Mouse (Mus musculus) induced T-regulatory cell, adult 2 months (primary cell): ENCODE data around the gene Cyb561a3.

ENCODE experiments used
- DNase-seq: peaks from one replicate; pipeline ENCODE4 v3.0.0-alpha.2; 2012; ENCODE audit warnings: low read depth

Gene Cyb561a3

DNA sequence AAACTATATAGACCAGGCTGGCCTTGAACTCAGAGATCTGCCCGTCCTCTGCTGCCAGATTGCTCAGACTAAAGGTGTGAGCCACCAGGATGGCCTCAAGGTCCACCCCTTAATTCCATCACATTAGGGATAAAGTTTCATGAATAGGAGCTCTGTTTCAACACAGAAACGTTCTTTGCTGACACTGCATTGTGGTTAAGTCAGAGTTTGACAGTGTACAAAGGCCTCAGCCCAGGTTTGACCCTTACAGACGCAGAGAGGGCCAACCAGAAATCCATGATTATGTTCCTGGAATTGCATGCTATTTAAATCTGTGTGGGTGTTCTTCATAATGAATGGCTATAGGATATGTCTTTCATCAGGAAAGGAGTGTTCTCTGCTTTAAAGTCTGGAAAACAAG lies 13.3 kb downstream of the Cyb561a3 start:
- no peak for DNase-seq

DNA sequence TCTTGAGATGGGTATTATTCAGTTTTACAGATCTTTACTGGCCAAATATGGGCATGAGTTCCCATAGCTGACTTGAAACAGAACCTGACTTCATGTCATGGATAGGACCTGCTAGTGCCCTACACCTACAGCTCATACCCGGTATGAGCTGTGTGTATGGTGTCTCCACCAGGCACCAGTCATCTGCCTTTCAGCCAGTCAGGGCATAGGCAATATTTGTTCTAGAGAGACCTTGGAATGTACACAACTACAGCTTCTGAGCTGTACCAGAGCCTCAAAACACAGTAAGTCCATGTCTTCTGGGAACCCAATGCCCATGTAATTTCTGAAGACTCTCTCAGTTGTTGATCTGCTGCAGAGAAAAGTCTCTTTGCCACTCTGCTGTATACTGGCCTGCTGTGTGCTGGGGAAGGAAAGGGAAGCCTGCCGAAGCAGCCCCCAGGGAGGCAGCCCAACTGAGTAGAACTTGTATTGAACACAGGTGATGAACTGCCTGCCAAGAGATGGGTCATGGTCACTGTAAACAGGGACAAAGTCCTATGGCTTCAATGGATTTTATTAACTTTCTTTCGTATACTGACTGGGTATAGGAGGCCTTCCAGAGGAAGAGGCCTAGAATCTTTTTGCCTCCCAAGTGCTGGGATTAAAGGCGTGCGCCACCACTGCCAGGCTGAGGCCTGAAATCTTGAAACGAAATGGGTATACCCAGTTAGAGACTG lies 14.8 kb downstream of the Cyb561a3 start:
- no peak for DNase-seq

DNA sequence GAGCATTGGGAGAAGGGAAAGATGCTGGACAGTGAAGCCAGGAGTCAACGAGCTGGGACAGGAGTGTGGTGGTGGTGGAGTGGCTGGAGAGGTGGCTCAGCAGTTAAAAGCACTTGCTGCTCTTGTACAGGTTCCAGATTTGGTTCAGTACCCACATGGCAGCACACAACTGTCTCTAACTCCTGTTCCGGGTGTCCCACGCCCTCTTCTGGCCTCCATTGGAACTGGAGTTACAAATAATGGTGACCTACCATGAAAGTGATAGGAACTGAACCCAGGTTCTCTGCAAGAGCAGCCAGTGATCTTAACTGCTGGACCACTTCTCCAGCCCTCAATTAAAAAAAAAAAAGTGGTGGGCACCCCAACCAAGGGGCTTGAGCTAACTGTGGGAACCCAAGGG lies 21.2 kb downstream of the Cyb561a3 start:
- peak; percentile 59 for DNase-seq

DNA sequence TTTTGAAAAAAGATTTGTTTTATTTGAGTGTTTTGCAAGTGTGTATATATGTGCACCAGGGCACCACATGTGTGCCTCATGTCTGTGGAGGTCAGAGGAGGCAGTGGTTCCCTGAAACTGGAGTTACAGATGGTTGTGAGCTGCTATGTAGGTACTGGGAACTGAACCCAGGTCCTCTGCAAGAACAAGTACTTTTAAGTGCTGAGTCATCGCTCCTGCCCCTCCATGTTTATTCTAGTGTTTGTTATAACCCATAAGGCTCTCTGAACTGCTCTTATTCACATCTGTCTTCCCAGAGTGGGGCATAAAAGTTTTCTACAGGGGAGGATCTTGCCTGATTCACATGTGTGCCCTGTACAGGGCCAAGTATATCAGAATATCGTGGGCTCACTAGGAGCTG lies 22.7 kb downstream of the Cyb561a3 start:
- DNase-seq, result no peak

DNA sequence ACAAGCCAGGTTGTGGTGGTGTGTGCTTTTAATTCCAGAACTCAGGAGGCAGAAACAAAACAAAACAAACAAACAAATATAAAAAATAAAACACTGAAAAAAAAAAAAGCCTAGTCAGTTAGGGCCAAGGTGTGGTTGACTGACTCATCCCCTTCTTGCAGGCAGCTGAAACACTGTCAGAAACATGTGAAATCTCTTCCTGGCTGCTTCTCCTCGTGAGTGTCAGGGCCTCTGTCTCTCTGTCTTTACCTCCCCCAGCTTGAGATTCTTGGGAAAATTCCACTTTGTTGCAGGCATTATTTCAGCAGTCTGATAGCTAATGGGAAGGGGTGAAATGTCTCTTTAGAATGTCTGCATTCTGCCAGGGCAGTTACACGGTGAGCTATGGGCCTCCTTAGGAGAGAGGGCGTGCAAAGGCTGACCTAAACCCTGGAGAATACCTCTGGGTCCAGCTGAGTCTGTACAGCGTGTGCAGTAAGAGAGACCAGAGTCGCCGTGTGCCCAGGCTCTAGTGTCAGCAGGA lies 25.3 kb downstream of the Cyb561a3 start:
- DNase-seq, result no peak

DNA sequence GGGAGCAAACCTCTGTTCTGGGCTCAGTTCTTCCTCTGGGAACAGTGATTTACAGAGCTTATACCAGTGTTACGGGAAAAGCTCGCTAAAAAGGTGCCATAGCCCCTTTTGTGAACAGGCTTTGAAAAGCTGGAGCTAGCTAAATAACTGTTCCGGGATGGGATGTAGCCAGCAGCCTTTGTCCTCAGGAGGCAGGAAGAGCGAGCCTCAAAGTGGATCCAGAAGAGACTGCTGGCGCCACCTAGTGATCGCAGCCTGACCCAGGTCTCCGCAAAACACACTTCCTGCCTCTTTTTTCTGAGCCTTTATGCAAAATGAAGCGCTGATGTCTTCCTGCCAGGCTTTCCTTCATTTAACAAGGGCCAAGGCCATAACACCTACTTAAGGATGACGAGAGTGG lies 25.8 kb downstream of the Cyb561a3 start:
- peak; percentile 96 for DNase-seq

DNA sequence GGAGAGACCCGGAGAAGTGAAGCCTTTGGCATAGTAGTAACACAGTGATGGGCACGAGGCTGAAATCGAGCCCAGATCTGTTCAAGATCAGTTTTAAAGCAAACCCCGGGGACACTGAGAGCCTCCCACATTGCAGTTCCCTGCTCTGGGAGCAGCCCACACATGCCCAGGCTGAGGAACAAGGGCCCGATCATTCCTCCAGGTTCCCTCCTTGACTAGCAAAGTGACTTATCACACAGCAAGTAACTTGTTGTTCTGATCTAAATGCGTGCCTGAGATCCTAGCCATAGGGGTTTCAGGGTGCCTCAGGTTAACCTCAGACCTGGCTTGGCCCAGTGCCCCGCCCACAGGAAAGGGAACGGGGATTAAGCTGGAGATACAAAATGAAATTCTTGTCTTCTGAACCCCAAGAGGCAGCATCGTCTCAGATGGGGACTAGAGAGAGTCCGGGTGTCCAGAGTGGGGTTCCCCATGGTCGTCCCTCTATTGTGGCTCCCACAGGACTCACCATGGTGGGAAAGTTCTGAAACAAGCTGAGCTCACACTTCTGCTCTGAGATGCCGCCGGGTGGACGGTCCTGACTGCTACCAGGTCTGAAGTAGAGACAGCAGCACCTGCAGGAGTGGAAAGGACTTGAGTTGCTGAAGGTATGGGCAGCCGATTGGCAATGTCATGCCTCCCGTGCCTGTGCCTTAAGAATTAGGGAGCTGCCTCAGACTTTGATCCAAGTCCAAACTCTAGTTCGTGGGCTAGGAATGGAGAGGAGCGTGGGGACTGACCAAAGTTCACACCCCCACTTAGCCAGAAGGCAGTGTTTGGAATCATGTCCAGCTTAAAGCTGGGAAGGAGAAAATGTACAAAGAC lies 26.9 kb downstream of the Cyb561a3 start:
- peak; percentile 41 for DNase-seq

DNA sequence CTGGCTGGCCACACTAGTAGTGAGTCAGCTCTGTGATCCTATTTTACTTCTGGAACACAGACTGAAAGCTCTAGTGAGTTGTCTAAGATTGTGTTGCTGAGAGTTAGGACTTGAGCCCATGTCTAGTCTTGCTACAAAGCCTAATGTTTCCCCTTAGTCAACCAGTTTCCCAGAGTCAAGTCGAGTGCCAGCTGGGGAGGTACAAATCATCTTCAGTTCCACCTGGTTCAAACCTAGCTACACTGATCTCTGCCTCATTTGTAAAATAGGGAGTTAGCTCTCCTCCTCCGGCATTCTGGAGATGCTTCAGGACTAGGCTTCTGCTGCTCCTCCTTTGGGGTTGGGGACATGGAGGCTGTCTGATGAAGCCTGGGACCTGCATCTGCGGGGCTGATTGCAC lies 27.6 kb downstream of the Cyb561a3 start:
- no peak for DNase-seq

DNA sequence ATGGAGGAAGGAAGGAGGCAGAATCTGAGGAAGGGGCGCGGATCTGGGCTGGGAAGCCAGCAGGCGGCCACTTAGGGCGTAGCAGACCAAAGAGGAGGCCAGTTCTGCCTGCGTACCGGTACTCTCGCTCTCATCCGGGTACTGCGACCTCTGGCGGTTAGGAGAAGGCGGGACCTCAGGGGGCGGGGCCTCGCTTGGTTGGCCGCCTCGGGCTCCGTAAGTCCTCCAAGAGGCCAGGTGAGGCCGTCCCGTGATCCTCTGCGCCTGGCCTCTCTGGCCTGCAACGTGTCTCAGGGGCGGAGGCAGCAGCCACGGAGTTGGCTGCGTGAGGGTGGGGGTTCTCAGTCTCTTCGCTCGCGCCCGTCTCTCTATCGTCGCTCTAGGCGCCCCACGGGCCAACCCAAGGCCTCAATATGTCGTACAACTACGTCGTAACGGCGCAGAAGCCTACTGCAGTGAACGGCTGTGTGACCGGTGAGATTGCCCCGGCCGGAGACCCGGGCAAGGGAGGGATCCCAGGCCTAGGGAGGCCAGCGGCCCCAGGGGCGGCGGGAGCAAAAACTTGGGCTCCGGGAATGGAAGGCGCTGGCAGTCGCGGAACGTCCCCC lies 28.4 kb downstream of the Cyb561a3 start, which contains the start of the genes Ddb1 and Tkfc:
Gene Ddb1 (plus strand): TSS at position 35 of the 608 bp plus-strand sequence.
Gene Tkfc (minus strand): TSS at position 362 of the 608 bp plus-strand sequence.
- peak; percentile 99 for DNase-seq

DNA sequence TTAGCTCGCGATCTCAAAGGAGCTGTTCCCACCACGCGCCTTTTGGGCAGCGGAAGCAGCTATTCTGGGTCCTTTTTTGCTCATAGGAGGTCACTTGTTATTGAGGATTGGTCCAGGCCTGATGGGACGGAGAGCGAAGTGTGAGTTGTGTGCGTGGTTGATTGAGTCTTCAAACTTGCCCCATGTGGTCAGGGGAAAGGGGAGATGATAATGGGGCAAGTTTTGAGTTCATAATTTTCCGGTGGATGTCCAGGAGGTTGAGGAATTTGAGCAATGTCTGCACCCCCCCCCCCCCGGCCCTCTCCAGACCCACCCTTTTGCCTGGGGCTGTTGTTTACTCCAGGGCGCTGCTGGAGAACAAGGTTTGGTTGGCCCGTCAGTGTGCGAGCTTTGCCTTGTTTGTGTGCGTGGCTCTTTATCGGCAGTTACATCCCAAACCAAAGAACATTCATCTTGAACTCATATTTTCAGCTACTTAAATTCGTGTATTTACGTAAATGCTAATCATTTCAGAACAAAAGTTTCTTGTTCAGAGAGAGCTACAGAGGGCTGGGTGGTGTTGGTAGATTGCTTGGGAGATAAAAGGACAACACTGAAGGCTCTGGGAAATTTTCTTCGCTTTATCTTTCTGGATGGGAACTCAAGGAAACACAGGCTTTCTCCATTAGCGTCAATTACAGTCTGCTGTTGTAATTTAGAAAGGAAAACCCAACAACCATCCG lies 29.1 kb downstream of the Cyb561a3 start:
- peak; percentile 55 for DNase-seq

DNA sequence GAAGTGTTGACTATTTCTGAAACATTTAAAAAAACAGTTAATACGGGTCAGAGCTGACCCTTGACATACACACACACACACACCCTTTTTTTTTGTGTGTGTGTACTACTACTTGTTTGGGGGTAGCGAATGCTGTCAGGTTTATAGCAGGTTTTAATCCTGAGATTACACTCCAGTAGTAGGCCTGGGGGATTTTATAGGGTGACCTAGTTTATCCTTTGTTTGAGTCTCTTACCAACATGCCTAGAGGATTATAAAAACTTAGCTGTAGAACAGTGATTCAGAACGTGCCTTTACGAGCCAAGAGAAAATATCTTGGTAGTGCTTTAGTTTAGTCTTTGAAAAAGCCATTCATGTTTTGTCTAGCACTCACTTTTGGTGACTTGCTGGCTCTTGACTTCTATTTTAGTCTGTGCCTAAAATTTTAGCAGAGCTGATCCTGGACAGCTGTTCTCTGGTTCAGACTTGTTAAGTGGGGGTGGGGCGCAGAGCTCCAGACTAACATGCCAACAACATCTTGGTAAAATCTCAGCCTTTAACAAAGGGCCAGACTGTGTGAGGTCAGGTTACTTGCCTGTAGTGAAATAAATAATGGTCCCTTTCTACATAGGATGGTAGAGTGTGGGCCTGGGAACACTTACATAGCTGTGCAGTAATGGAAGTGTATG lies 31.7 kb downstream of the Cyb561a3 start:
- no peak for DNase-seq

DNA sequence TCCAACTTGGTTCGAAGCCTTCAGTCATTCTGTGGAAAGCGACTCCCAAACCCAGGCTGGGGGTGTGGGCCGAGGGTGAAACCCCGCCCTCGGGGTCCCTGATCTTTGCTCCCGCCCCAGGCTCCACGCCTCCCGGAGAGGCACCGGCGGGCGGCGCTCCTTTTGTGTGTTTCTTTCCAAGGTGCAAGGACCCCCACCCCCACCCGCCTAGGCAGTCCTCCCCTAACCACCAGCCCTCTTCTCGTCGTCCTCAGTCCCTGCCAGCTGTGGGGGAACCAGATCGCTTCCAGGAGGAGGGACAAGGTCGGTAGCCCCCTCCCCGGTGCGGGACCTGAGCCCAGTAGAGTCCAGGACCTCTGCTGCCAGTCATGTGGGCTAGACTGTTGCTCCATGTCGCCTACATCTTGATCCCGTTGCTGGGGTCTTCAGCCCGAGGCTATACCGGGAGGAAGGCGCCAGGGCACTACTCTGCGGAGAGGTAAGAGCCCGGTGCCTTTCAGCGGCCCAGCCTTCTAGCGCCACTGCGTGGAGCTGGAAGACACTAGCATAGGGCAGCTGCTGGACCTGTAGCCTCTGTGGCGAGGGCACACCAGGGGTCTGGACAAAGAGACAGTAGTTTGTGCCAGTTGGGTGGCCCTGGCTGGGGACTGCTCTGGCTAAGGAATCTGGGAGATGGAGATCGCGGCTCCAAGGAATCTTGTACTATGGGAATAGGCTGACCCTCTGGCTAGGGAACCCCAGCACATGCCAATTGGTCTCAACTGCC lies 57.3 kb downstream of the Cyb561a3 start, which contains the start of gene Vwce:
Gene Vwce (plus strand): TSS at position 108 of the 766 bp plus-strand sequence.
- DNase-seq, result peak; percentile 22

DNA sequence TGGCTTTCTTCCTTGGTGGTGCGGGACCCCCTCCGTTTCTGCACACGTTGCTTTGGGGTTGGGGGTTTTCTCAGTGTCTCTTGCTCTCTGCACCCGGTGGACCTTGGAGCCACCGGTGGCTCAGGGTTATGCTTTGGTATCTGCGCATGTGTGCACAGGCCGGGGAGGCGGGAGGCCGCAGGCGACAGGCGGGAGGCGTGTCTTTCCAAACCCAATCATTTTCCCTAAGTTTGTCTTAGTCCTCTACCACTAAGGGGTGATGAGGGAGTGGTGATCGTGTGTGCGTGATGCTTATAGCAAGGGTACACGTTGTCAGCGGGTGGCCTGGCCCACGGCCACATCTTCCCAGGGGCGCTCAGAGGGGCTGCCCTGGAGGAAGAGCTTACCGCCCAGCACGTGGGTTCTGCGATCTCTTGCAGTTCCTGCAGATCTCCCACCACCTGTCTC lies 57.9 kb downstream of the Cyb561a3 start:
- peak; percentile 21 for DNase-seq

DNA sequence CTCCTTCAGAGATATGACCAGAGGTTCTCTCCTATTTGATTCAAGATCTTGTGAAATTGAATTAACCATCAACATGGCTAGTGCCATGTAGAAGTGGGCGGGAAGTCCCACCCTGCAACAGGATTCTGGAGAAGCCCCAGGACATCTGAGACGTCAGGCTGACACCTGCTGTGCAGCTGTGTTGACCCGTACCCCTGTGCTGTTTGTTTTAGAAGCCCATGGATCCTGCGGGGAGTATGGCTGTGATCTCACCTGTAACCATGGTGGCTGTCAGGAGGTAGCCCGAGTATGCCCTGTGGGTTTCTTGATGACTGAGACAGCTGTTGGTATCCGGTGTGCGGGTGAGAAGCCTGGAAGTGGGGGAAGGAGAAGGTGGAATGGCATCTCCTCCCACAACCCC lies 60.9 kb downstream of the Cyb561a3 start:
- DNase-seq, result no peak

DNA sequence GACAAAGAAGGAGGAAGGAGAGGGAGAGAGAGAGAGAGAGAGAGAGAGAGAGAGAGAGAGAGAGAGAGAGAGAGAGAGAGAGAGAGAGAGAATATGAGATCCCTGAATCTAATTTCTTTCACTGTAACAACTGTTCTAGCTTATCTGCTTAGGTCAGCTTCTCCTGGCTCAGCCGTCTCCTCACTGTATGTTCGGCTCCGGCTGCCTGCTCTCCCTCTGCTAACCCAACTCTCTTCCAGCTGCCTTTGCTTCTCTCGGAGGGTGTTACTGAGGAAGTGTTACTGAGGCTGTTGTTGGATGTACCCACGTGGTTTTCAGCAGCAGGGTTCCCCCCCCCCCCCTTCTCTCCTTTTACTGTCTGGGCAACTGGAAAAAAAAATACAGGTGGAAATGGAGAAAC lies 63.1 kb downstream of the Cyb561a3 start:
- DNase-seq, result no peak

DNA sequence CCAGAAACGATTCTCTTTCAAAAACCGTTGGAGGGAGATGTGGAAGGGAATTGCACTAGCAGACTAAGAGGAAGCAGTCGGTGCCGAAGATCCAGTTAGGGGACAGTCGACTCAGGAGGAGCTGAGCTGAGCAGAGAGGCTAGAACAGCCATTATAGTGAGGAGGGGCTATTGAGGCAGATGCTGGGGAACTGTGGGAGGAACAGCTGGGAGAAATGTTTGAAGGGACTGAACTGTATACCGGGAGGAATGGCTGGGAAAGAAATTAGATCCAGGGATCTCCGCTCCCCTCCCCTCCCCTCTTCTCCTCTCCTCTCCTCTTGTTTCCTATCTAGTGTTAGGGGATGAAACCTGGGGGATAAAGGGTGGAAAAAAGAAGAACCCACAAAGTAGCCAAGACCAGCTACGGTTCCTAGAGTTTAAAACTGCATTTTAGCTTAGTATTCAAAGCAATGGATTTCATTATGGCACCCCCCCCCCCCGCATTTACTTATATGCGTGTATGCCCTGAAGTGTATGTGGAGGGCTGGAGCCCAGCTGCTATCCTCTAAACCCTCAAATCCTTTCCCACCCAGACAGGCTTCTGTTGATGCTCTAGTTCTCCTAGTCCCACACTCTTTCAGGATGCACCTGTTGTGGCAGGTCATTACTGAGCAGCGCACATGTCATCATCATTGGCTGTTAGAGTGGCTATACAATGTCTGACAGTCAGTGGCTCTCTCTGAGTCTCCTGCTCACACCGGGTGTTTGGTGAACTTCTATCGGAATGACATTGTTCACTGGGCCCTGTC lies 63.8 kb downstream of the Cyb561a3 start:
- no peak for DNase-seq
